Mouse (Mus musculus) kidney, adult 2 months (tissue): ENCODE measurements at regions not wholly inside any gene's neighbourhood (a gene's known extent, or its start where the extent isn't known, plus 50 kb on each side); places are given as distances from the start of the nearest gene placed in this dataset.

Experiments
- DNase-seq: peaks from one replicate; pipeline ENCODE4 v3.0.0; 2021
- H3K27ac ChIP-seq: fragments of 200-500 bp; 2 replicates; pipeline ENCODE4 v1.5.1; 2012; ENCODE audit warnings: low read depth, low read length, control low read depth, inconsistent platforms; ENCODE audit not compliant: insufficient read depth
- H3K27me3 ChIP-seq: fragments of 200-500 bp; replicated peaks from 2 replicates; pipeline ENCODE4 v1.6.1; 2012; ENCODE audit warnings: mild to moderate bottlenecking, moderate library complexity, low read length, inconsistent platforms; ENCODE audit not compliant: control insufficient read depth, insufficient read depth
- H3K36me3 ChIP-seq: fragments of 200-500 bp; 2 replicates; pipeline ENCODE4 v1.6.1; 2012; ENCODE audit warnings: mild to moderate bottlenecking, moderate library complexity, low read length, inconsistent platforms; ENCODE audit not compliant: control insufficient read depth, insufficient read depth
- H3K4me1 ChIP-seq: fragments of 200-500 bp; 2 replicates; pipeline ENCODE4 v1.6.1; 2011; ENCODE audit warnings: low read length; ENCODE audit not compliant: control insufficient read depth, insufficient read depth
- H3K4me3 ChIP-seq: fragments of 200-500 bp; 2 replicates; pipeline ENCODE4 v1.5.1; 2011; ENCODE audit warnings: mild to moderate bottlenecking, low read depth, low read length, control low read depth; ENCODE audit not compliant: insufficient read depth
- CTCF ChIP-seq: fragments of 200-500 bp; conservative IDR thresholded peaks from 2 replicates; pipeline ENCODE4 v1.5.1; 2011; ENCODE audit warnings: low read depth, mild to moderate bottlenecking, control low read depth, low read length, moderate library complexity, mixed read lengths; ENCODE audit not compliant: insufficient read depth, insufficient read length
- POLR2A ChIP-seq: fragments of 200-500 bp; IDR thresholded peaks from one replicate; pipeline ENCODE4 v1.6.1; 2011; ENCODE audit warnings: low read depth, low read length, control low read depth
- WGBS: fragments of 180-500 bp; shearing (Covaris S2); methylation state at CpG from one replicate; pipeline ENCODE4 v1.1.7; 2018; 5-methylcytosine and 5-hydroxymethylcytosine counted together

- Histone ChIP-seq H3K36me3 (no peaks in the 10 kb centered on the region), H3K4me3 (no peak overlapping the region), H3K27ac (peak overlapping the region; percentile 42), H3K27me3 (no peaks in the 10 kb centered on the region), H3K4me1 (0 out of 2 replicates have a peak, but pooled peaks cover 6% of the 10 kb centered on the region)
- TF ChIP-seq CTCF: no peak
- no peak for TF ChIP-seq POLR2A
- peak; percentile 85 for DNase-seq
- WGBS: 13% methylated on average over 13 of the region's 13 CpGs
These were observed 202.1 kb upstream of the Pgrmc2 start for GRCm38 (mm10) chr3:41284897-41285296.

GRCm38 (mm10) chr3:41282431-41283037 lies 199.7 kb upstream of the Pgrmc2 start:
- Histone ChIP-seq H3K4me3 (no peak overlapping the region), H3K4me1 (0 out of 2 replicates have a peak, but pooled peaks cover 6% of the 10 kb centered on the region), H3K27ac (no peak overlapping the region), H3K36me3 (no peaks in the 10 kb centered on the region), H3K27me3 (no peaks in the 10 kb centered on the region)
- peak; percentile 34 for DNase-seq
- TF ChIP-seq POLR2A (no peak), CTCF (no peak)
- 46% methylated on average over 8 of the region's 8 CpGs for WGBS

GRCm38 (mm10) chr3:41276096-41276495 lies 193.2 kb upstream of the Pgrmc2 start:
- no peak for TF ChIP-seq POLR2A
- no peak for TF ChIP-seq CTCF
- H3K36me3 ChIP-seq: no peaks in the 10 kb centered on the region
- no peak for DNase-seq
- H3K4me1 ChIP-seq: no peaks in the 10 kb centered on the region
- no peak overlapping the region for H3K4me3 ChIP-seq
- no peak overlapping the region for H3K27ac ChIP-seq
- WGBS: 91% methylated on average over 9 of the region's 9 CpGs
- H3K27me3 ChIP-seq: no peaks in the 10 kb centered on the region

GRCm38 (mm10) chr3:41268516-41268915 lies 185.7 kb upstream of the Pgrmc2 start:
- WGBS: 83% methylated on average over 4 of the region's 4 CpGs

GRCm38 (mm10) chr3:41266216-41266615 lies 183.4 kb upstream of the Pgrmc2 start:
- Histone ChIP-seq H3K27ac (no peak overlapping the region), H3K27me3 (no peaks in the 10 kb centered on the region), H3K4me3 (no peak overlapping the region), H3K4me1 (no peaks in the 10 kb centered on the region; the same call in 1 of the 2 replicates), H3K36me3 (no peaks in the 10 kb centered on the region)
- no peak for DNase-seq
- no peak for TF ChIP-seq CTCF
- no peak for TF ChIP-seq POLR2A
- WGBS: 94% methylated on average over 6 of the region's 6 CpGs

More at GRCm38 (mm10) chr3:41268516-41268915, 185.7 kb upstream of the Pgrmc2 start:
- TF ChIP-seq POLR2A (no peak), CTCF (no peak)
- Histone ChIP-seq H3K27me3 (no peaks in the 10 kb centered on the region), H3K27ac (no peak overlapping the region), H3K36me3 (no peaks in the 10 kb centered on the region), H3K4me3 (no peak overlapping the region), H3K4me1 (no peaks in the 10 kb centered on the region; the same call in 1 of the 2 replicates)
- DNase-seq: no peak

GRCm38 (mm10) chr3:41265399-41265798 lies 182.6 kb upstream of the Pgrmc2 start:
- WGBS: 88% methylated on average over 3 of the region's 3 CpGs
- Histone ChIP-seq H3K4me1 (no peaks in the 10 kb centered on the region; the same call in 1 of the 2 replicates), H3K27me3 (no peaks in the 10 kb centered on the region), H3K4me3 (no peak overlapping the region), H3K27ac (no peak overlapping the region), H3K36me3 (no peaks in the 10 kb centered on the region)
- no peak for DNase-seq
- TF ChIP-seq POLR2A (no peak), CTCF (no peak)

GRCm38 (mm10) chr3:41258291-41258690 lies 175.4 kb upstream of the Pgrmc2 start:
- DNase-seq: no peak

GRCm38 (mm10) chr3:41244960-41245359 lies 162.1 kb upstream of the Pgrmc2 start:
- no peaks in the 10 kb centered on the region for H3K27me3 ChIP-seq
- WGBS: 73% methylated on average over 2 of the region's 2 CpGs
- H3K36me3 ChIP-seq: no peaks in the 10 kb centered on the region
- H3K4me1 ChIP-seq: no peaks in the 10 kb centered on the region
- DNase-seq: no peak
- H3K27ac ChIP-seq: no peak overlapping the region
- no peak overlapping the region for H3K4me3 ChIP-seq
- TF ChIP-seq CTCF (no peak), POLR2A (no peak)

More at GRCm38 (mm10) chr3:41258291-41258690, 175.4 kb upstream of the Pgrmc2 start:
- Histone ChIP-seq H3K36me3 (no peaks in the 10 kb centered on the region), H3K4me3 (no peak overlapping the region), H3K4me1 (no peaks in the 10 kb centered on the region), H3K27ac (no peak overlapping the region), H3K27me3 (no peaks in the 10 kb centered on the region)
- 71% methylated on average over 6 of the region's 6 CpGs for WGBS
- TF ChIP-seq CTCF (no peak), POLR2A (no peak)
